Mouse (Mus musculus) lung, postnatal 0 days (tissue): ENCODE results near the gene Dact3.

Experiments used
- CTCF ChIP-seq: IDR thresholded peaks from 2 replicates; pipeline ENCODE4 v1.5.1; 2016; ENCODE audit warnings: antibody characterized with exemption, mild to moderate bottlenecking
- EP300 ChIP-seq: IDR thresholded peaks from 2 replicates; pipeline ENCODE4 v1.6.1; 2016; ENCODE audit warnings: antibody characterized with exemption, mild to moderate bottlenecking, control low read depth

DNA sequence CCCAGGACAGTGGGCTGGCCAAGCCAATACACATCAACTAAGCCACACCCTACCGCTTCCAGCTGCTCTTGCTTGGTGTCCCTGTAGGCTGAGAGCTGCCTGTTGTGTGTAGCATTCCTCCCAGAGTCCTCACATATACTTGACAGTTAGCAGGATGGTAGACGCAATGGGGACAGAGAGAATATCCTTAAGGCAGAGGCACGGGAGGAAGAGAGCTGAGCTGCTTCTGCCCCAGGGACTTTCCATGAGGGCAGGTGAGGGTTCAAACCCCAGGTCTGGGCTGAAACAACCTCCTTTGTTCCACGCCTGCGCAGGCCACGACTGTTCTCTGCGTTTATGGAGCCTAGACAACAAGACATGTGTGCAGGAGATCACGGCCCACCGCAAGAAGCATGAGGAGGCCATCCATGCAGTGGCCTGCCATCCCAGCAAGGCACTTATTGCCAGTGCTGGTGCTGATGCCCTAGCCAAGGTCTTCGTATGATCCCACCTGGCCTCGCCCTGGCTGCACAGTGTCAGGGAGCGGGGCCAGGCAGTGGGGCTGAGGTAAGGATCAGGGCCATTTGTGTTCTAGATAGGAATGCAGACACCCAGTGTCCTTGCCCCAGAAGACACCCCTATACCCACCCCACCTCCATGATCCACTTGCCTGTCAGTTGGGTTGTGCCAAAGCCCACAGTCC is 35.5 kb upstream of the Dact3 start:
- TF ChIP-seq CTCF: no peak
- TF ChIP-seq EP300: no peak
